Comparison of ENCODE assay signal across 9 mouse cellular contexts in genomic region chr11:114795848-114796322, GRCm38 (mm10). TPM values are rescaled to one million over a fixed set of nuclear protein-coding genes. Genes with fewer than 3 reads are reported as not detected.
DNase-seq lines count a peak whose midpoint lies in the region; ATAC-seq lines count a peak whose summit lies in the region.
"Had no signal": no experiment of that assay in that cellular context is flagged by ENCODE, and none has a peak within 500 bp of the region (broad histone marks: within the 10 kb centered on the region; RNA-seq: fewer than 3 reads in every experiment).

Btbd17 (minus strand) TSS chr11:114795945.

- peak within 1 kb of the TSS; percentile 32 to 38 for H3K4me3 ChIP-seq in heart, embryonic 14.5 days (ENCODE audit: control insufficient read depth in 1 of 2, insufficient read depth in 1 of 2, low read depth in 1 of 2, low read length in 2 of 2)
- peak within 1 kb of the TSS; percentile 40 for H3K4me3 ChIP-seq in forebrain, embryonic 16.5 days (replicated peaks; ENCODE audit: low read length)
- peak within 1 kb of the TSS; percentile 35 for H3K4me3 ChIP-seq in neural tube, embryonic 12.5 days

- intact Hi-C loops in left cerebral cortex, postnatal 10 days (cut with DNase I), result no loop called here

- peaks cover 43% of the 10 kb centered on the region for H3K27me3 ChIP-seq in heart, embryonic 14.5 days (ENCODE audit: control insufficient read depth, insufficient read depth, low read length)
- H3K27me3 ChIP-seq in forebrain, embryonic 16.5 days (replicated peaks; ENCODE audit: control insufficient read depth, insufficient read depth, low read length), result no peaks in the 10 kb centered on the region
- H3K27me3 ChIP-seq in neural tube, embryonic 12.5 days (replicated peaks), result peaks cover 25% of the 10 kb centered on the region

- H3K4me2 ChIP-seq in heart, embryonic 14.5 days (ENCODE audit: low read length), result peak within 1 kb of the TSS; percentile 71
- peak within 1 kb of the TSS; percentile 46 for H3K4me2 ChIP-seq in forebrain, embryonic 16.5 days (ENCODE audit: low read length)
- peak within 1 kb of the TSS; percentile 95 for H3K4me2 ChIP-seq in neural tube, embryonic 12.5 days (replicated peaks)

- H3K9me3 ChIP-seq in heart, embryonic 14.5 days (ENCODE audit: control insufficient read depth, low read length), result no peaks in the 10 kb centered on the region
- H3K9me3 ChIP-seq in forebrain, embryonic 16.5 days (ENCODE audit: control insufficient read depth, low read length), result no peaks in the 10 kb centered on the region
- no peaks in the 10 kb centered on the region for H3K9me3 ChIP-seq in neural tube, embryonic 12.5 days

- 13% methylated on average over 4 of the region's 4 CpGs for WGBS in heart, embryonic 14.5 days
- 0% methylated on average over 4 of the region's 4 CpGs for WGBS in forebrain, embryonic 16.5 days
- under 1% methylated on average over 4 of the region's 4 CpGs for WGBS in neural tube, embryonic 12.5 days

- peaks cover 3 to 9% of the 10 kb centered on the region in 2 experiments; a peak in 3 of 4 replicates for H3K4me1 ChIP-seq in heart, embryonic 14.5 days (ENCODE audit: control insufficient read depth in 2 of 2, insufficient read depth in 2 of 2, low read length in 2 of 2)
- peaks cover 53% of the 10 kb centered on the region for H3K4me1 ChIP-seq in forebrain, embryonic 16.5 days (replicated peaks; ENCODE audit: control insufficient read depth, insufficient read depth, low read length)
- H3K4me1 ChIP-seq in neural tube, embryonic 12.5 days, result peaks cover 61% of the 10 kb centered on the region

- H3K36me3 ChIP-seq in heart, embryonic 14.5 days (ENCODE audit: control insufficient read depth, insufficient read depth, low read length), result no peaks in the 10 kb centered on the region
- no peaks in the 10 kb centered on the region for H3K36me3 ChIP-seq in forebrain, embryonic 16.5 days (ENCODE audit: control insufficient read depth, insufficient read depth)
- H3K36me3 ChIP-seq in neural tube, embryonic 12.5 days, result no peaks in the 10 kb centered on the region

- H3K9ac ChIP-seq in heart, embryonic 14.5 days (ENCODE audit: low read length), result peak within 1 kb of the TSS; percentile 38; the same call in 1 of the 2 replicates
- H3K9ac ChIP-seq in forebrain, embryonic 16.5 days (replicated peaks; ENCODE audit: low read depth, low read length), result peak within 1 kb of the TSS; percentile 41
- H3K9ac ChIP-seq in neural tube, embryonic 12.5 days, result peak within 1 kb of the TSS; percentile 52; the same call in 1 of the 2 replicates

- DNase-seq in heart, adult 18-20 months, result no peak
- peak; percentile 79 for DNase-seq in brain, embryonic 18.5 days (ENCODE audit: low read depth, low spot score)
- peak; percentile 63 to 75 for DNase-seq in left cerebral cortex, postnatal 10 days (ENCODE audit: extremely low spot score in 1 of 2, low spot score in 2 of 2)
- DNase-seq in thymus, postnatal 25 days, result no peak

- H3K27ac ChIP-seq in heart, embryonic 14.5 days (replicated peaks in 1 of 2; ENCODE audit: control insufficient read depth in 1 of 2, insufficient read depth in 1 of 2, low read depth in 2 of 2, low read length in 2 of 2), result no peak within 1 kb of the TSS
- H3K27ac ChIP-seq in forebrain, embryonic 16.5 days (ENCODE audit: low read length), result peak within 1 kb of the TSS; percentile 94
- peak within 1 kb of the TSS; percentile 87 for H3K27ac ChIP-seq in neural tube, embryonic 12.5 days

- no peak for ATAC-seq in heart, embryonic 14.5 days (ENCODE audit: insufficient number of reproducible peaks, insufficient read depth, low FRiP score, low read depth)
- peak; percentile 80 for ATAC-seq in forebrain, embryonic 16.5 days
- ATAC-seq in neural tube, embryonic 12.5 days (ENCODE audit: low FRiP score, low read depth), result peak; percentile 89
- ATAC-seq in erythroid progenitor cell, adult 5-6 weeks (replicated peaks; ENCODE audit: low FRiP score, poor library complexity, severe bottlenecking), result no peak

RNA-seq across cellular contexts. Expression of gene Btbd17, which starts in this region (rescaled TPM):
- polyA plus RNA-seq in heart, embryonic 14.5 days (2014; fragmentation: Nextera tagmentation; extraction: Ambion mirVana), result not detected in 2 replicates
- total RNA-seq in heart, adult 18-20 months (2021), result not detected
- polyA plus RNA-seq in forebrain, embryonic 16.5 days (2015; fragmentation: Nextera tagmentation; extraction: Ambion mirVana), result 18.5 and 19.4 TPM in 2 replicates
- 10 to 100 TPM; 22.6 to 26.4 TPM for total RNA-seq in left cerebral cortex, postnatal 10 days (2021)
- polyA plus RNA-seq in neural tube, embryonic 12.5 days (2016; fragmentation: Nextera tagmentation; extraction: Ambion mirVana), result 48.5 and 51.2 TPM in 2 replicates
- not detected in 2 replicates for total RNA-seq in erythroid progenitor cell, adult 5-6 weeks (2015; ENCODE audit: low replicate concordance)
- total RNA-seq in erythroid progenitor cell, adult 5-6 weeks (2017; ENCODE audit: low replicate concordance), result not detected in 2 replicates
- total RNA-seq: hematopoietic stem cell, adult 5-6 weeks had no signal

Comparison
In these comparisons a context has a peak if more than half of its experiments do, and no peak if none do; other contexts are left out.
1. RNA of gene Btbd17 (total RNA-seq): 22.6 to 26.4 TPM in left cerebral cortex, postnatal 10 days; not detected in heart, adult 18-20 months and not detected in erythroid progenitor cell, adult 5-6 weeks; every median in the first group is over 10 times any median in the second.
2. RNA of gene Btbd17 (polyA plus RNA-seq): 48.5 to 51.2 TPM in neural tube, embryonic 12.5 days and 18.5 to 19.4 TPM in forebrain, embryonic 16.5 days; not detected in heart, embryonic 14.5 days; every median in the first group is over 10 times any median in the second.
3. ATAC-seq: peak in forebrain, embryonic 16.5 days (single experiment) and neural tube, embryonic 12.5 days (single experiment); none in heart, embryonic 14.5 days (single experiment) and erythroid progenitor cell, adult 5-6 weeks (single experiment).
4. H3K27ac ChIP-seq: peak in forebrain, embryonic 16.5 days (single experiment) and neural tube, embryonic 12.5 days (single experiment); none in heart, embryonic 14.5 days (0 of 2).
5. DNase-seq: peak in brain, embryonic 18.5 days (single experiment) and left cerebral cortex, postnatal 10 days (2 of 2); none in heart, adult 18-20 months (0 of 2) and thymus, postnatal 25 days (single experiment).
6. Peak in every context shown above with its lines, with median percentiles within 50 percentile points of each other: H3K4me2 ChIP-seq, H3K4me3 ChIP-seq and H3K9ac ChIP-seq.